ENCODE assay signal across 22 mouse cellular contexts in the genomic region with DNA sequence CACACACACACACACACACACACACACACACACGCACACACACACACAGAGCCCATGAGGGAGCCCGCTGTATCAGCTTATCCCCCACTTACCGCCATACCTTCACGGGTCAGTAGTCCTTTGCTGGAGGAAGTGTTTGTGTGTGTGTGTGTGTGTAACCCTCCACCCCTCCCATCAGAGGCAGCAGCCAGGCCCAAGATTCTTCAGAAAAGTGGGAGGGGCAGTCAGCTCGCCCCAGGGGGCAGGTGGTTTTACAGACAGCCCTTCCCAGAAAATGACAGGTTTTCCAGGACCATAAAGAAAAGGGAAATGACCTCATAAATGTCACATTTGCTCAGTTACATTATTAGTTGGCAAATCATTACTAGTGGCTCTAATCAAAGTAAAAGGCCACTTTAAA. TPM values are rescaled to one million over a fixed set of nuclear protein-coding genes. Genes with fewer than 3 reads are reported as not detected.
"Had no signal": no experiment of that assay in that cellular context is flagged by ENCODE, and none has a peak within 500 bp of the region (broad histone marks: within the 10 kb centered on the region; RNA-seq: fewer than 3 reads in every experiment).

A gene (minus strand): TSS at position 144 of the 400 bp plus-strand sequence.

- H3K36me3 ChIP-seq: limb, embryonic 10.5 days; limb, embryonic 13.5 days; liver, embryonic 12.5 days; liver, embryonic 15.5 days; lung, embryonic 15.5 days; midbrain, embryonic 10.5 days; neural tube, embryonic 12.5 days; neural tube, embryonic 15.5 days; stomach, embryonic 15.5 days had no signal

- H3K9me3 ChIP-seq: limb, embryonic 10.5 days; limb, embryonic 13.5 days; liver, embryonic 12.5 days; liver, embryonic 15.5 days; lung, embryonic 15.5 days; megakaryocyte, embryonic 14.5 days; midbrain, embryonic 10.5 days; neural tube, embryonic 12.5 days; neural tube, embryonic 15.5 days; stomach, embryonic 15.5 days had no signal

- H3K4me2 ChIP-seq: limb, embryonic 13.5 days; liver, embryonic 12.5 days; liver, embryonic 15.5 days; lung, embryonic 15.5 days; neural tube, embryonic 12.5 days; neural tube, embryonic 15.5 days; stomach, embryonic 15.5 days had no signal

- H3K4me1 ChIP-seq: liver, embryonic 12.5 days; liver, embryonic 15.5 days; lung, embryonic 15.5 days; megakaryocyte, embryonic 14.5 days; midbrain, embryonic 10.5 days; neural tube, embryonic 12.5 days; neural tube, embryonic 15.5 days; stomach, embryonic 15.5 days had no signal

- H3K27ac ChIP-seq: limb, embryonic 10.5 days; limb, embryonic 13.5 days; liver, embryonic 12.5 days; liver, embryonic 15.5 days; lung, embryonic 15.5 days; midbrain, embryonic 10.5 days; neural tube, embryonic 12.5 days; neural tube, embryonic 15.5 days; stomach, embryonic 15.5 days had no signal

- H3K4me3 ChIP-seq: limb, embryonic 10.5 days; limb, embryonic 13.5 days; liver, embryonic 12.5 days; liver, embryonic 15.5 days; lung, embryonic 15.5 days; megakaryocyte, embryonic 14.5 days; midbrain, embryonic 10.5 days; neural tube, embryonic 12.5 days; neural tube, embryonic 15.5 days; stomach, embryonic 15.5 days had no signal

- DNase-seq: kidney, adult 18-20 months; kidney, adult 9 months; kidney, postnatal 10 days; liver; lung, adult 18-20 months; lung, postnatal 10 days; lung, postnatal 36 days; midbrain, embryonic 14.5 days; right cerebral cortex, adult 18-20 months; right cerebral cortex, postnatal 14 days; right cerebral cortex, postnatal 4 days; thymus, postnatal 25 days had no signal

- H3K9ac ChIP-seq: limb, embryonic 13.5 days; liver, embryonic 12.5 days; liver, embryonic 15.5 days; lung, embryonic 15.5 days; neural tube, embryonic 12.5 days; neural tube, embryonic 15.5 days; stomach, embryonic 15.5 days had no signal

- H3K27me3 ChIP-seq: limb, embryonic 13.5 days; liver, embryonic 12.5 days; liver, embryonic 15.5 days; lung, embryonic 15.5 days; neural tube, embryonic 12.5 days; neural tube, embryonic 15.5 days; stomach, embryonic 15.5 days had no signal

- ATAC-seq: liver, embryonic 12.5 days had no signal

RNA-seq across cellular contexts. Expression of the gene that starts here (rescaled TPM):
- polyA plus RNA-seq: liver, embryonic 15.5 days; midbrain, embryonic 14.5 days had no signal
